Mouse (Mus musculus) cortical plate, adult 2 months (tissue): ENCODE data around the gene Erc1. TPM values are rescaled to one million over a fixed set of nuclear protein-coding genes. Genes with fewer than 3 reads are reported as not detected.

ENCODE experiments used
- H3K27ac ChIP-seq: fragments of 200-500 bp; 2 replicates; pipeline ENCODE4 v1.5.1; 2012; ENCODE audit warnings: low read length, control low read depth, inconsistent platforms; ENCODE audit not compliant: insufficient read depth
- H3K4me1 ChIP-seq: fragments of 200-500 bp; 2 replicates; pipeline ENCODE4 v1.6.1; 2011; ENCODE audit warnings: low read length; ENCODE audit not compliant: control insufficient read depth, insufficient read depth
- H3K4me3 ChIP-seq: fragments of 200-500 bp; 2 replicates; pipeline ENCODE4 v1.5.1; 2011; ENCODE audit warnings: mild to moderate bottlenecking, low read length, control low read depth; ENCODE audit not compliant: insufficient read depth
- CTCF ChIP-seq: fragments of 200-500 bp; IDR thresholded peaks from 2 replicates; pipeline ENCODE4 v1.5.1; 2011; ENCODE audit warnings: mild to moderate bottlenecking, control low read depth, low read length; ENCODE audit not compliant: insufficient read depth; ENCODE audit errors: extremely low read depth
- POLR2A ChIP-seq: fragments of 200-500 bp; IDR thresholded peaks from 2 replicates; pipeline ENCODE4 v1.6.1; 2011; ENCODE audit warnings: mild to moderate bottlenecking, low read length, control low read depth; ENCODE audit not compliant: insufficient read depth; ENCODE audit errors: extremely low read depth
- polyA plus RNA-seq: library from polyadenylated mRNA; depleted of rRNA; stranded (reverse); fragments of >200 nt; gene quantifications from 2 replicates; pipeline ENCODE4 v1.2.3, GENCODE M21; 2012

Gene Erc1
- polyA plus RNA-seq, 1 experiment, result 21.3 TPM

GRCm38 (mm10) chr6:119758490-119758889 is 89.5 kb downstream of the Erc1 start:
- TF ChIP-seq POLR2A (no peak), CTCF (peak; percentile 35; the same call in 1 of the 2 replicates)
- Histone ChIP-seq H3K4me1 (no peaks in the 10 kb centered on the region), H3K27ac (no peak overlapping the region), H3K4me3 (no peak overlapping the region)

- Histone ChIP-seq H3K4me3 (no peak overlapping the region), H3K27ac (no peak overlapping the region), H3K4me1 (no peaks in the 10 kb centered on the region)
- TF ChIP-seq CTCF (no peak), POLR2A (no peak)
These were observed 90.2 kb downstream of the Erc1 start for GRCm38 (mm10) chr6:119757796-119758195.

GRCm38 (mm10) chr6:119755866-119756265 is 92.1 kb downstream of the Erc1 start:
- TF ChIP-seq POLR2A (no peak), CTCF (no peak)
- Histone ChIP-seq H3K4me3 (no peak overlapping the region), H3K27ac (no peak overlapping the region), H3K4me1 (no peaks in the 10 kb centered on the region)

GRCm38 (mm10) chr6:119749093-119749635 is 98.8 kb downstream of the Erc1 start:
- Histone ChIP-seq H3K4me1 (no peaks in the 10 kb centered on the region), H3K4me3 (no peak overlapping the region), H3K27ac (no peak overlapping the region)
- TF ChIP-seq CTCF (no peak), POLR2A (no peak)

GRCm38 (mm10) chr6:119741861-119742260 is 106.1 kb downstream of the Erc1 start:
- no peak for TF ChIP-seq CTCF
- no peak for TF ChIP-seq POLR2A

GRCm38 (mm10) chr6:119740541-119740940 is 107.4 kb downstream of the Erc1 start:
- H3K27ac ChIP-seq, result no peak overlapping the region
- no peak for TF ChIP-seq CTCF
- TF ChIP-seq POLR2A, result no peak
- H3K4me3 ChIP-seq, result no peak overlapping the region
- H3K4me1 ChIP-seq, result 0 out of 2 replicates have a peak, but pooled peaks cover 3% of the 10 kb centered on the region

More at GRCm38 (mm10) chr6:119741861-119742260, 106.1 kb downstream of the Erc1 start:
- Histone ChIP-seq H3K4me3 (no peak overlapping the region), H3K27ac (no peak overlapping the region), H3K4me1 (0 out of 2 replicates have a peak, but pooled peaks cover 1% of the 10 kb centered on the region)

GRCm38 (mm10) chr6:119738638-119739375 is 109.2 kb downstream of the Erc1 start:
- no peak overlapping the region for H3K4me3 ChIP-seq
- H3K4me1 ChIP-seq, result 0 out of 2 replicates have a peak, but pooled peaks cover 3% of the 10 kb centered on the region
- TF ChIP-seq POLR2A (no peak), CTCF (no peak)
- H3K27ac ChIP-seq, result no peak overlapping the region

- TF ChIP-seq CTCF, result no peak
- Histone ChIP-seq H3K4me3 (no peak overlapping the region), H3K4me1 (0 out of 2 replicates have a peak, but pooled peaks cover 3% of the 10 kb centered on the region), H3K27ac (no peak overlapping the region)
These were observed 110.3 kb downstream of the Erc1 start for GRCm38 (mm10) chr6:119737716-119738115.

GRCm38 (mm10) chr6:119735937-119736336 is 112.0 kb downstream of the Erc1 start:
- Histone ChIP-seq H3K27ac (no peak overlapping the region), H3K4me1 (0 out of 2 replicates have a peak, but pooled peaks cover 2% of the 10 kb centered on the region), H3K4me3 (no peak overlapping the region)
- TF ChIP-seq CTCF (no peak), POLR2A (no peak)

- Histone ChIP-seq H3K4me3 (no peak overlapping the region), H3K27ac (no peak overlapping the region), H3K4me1 (0 out of 2 replicates have a peak, but pooled peaks cover 2% of the 10 kb centered on the region)
- TF ChIP-seq CTCF (no peak), POLR2A (no peak)
These were observed 116.8 kb downstream of the Erc1 start for GRCm38 (mm10) chr6:119731155-119731554.
